Mouse (Mus musculus) liver, embryonic 14.5 days (tissue): ENCODE results near the gene Utrn. TPM values are rescaled to one million over a fixed set of nuclear protein-coding genes. Genes with fewer than 3 reads are reported as not detected.

Experiments used
- ATAC-seq: fragments of 200-750 bp; cut with Nextera tagmentation; 2 replicates; pipeline ENCODE4 v1.8.0; 2017; ENCODE audit warnings: moderate number of reproducible peaks, mild to moderate bottlenecking, moderate library complexity; ENCODE audit not compliant: insufficient read depth
- DNase-seq, 3 experiments: peaks; one replicate each; pipeline ENCODE4 v3.0.0-alpha.2; 2012 to 2013; ENCODE audit warnings: low read depth in 3 of 3, low spot score in 3 of 3
- H3K27ac ChIP-seq: fragments of 300-500 bp; sonication (generic); 2 replicates; pipeline ENCODE4 v1.5.1; 2014; ENCODE audit warnings: moderate library complexity, mild to moderate bottlenecking, control low read depth, inconsistent platforms
- H3K27me3 ChIP-seq: fragments of 300-500 bp; sonication (generic); 2 replicates; pipeline ENCODE4 v1.6.1; 2014; ENCODE audit warnings: mild to moderate bottlenecking, low read length, moderate library complexity; ENCODE audit not compliant: control insufficient read depth, insufficient read depth
- H3K36me3 ChIP-seq: fragments of 300-500 bp; sonication (generic); replicated peaks from 2 replicates; pipeline ENCODE4 v1.6.1; 2014; ENCODE audit warnings: low read depth; ENCODE audit not compliant: control insufficient read depth, insufficient read depth
- H3K4me1 ChIP-seq, 2 experiments: fragments of 200-500 bp in 1 of 2; fragments of 300-500 bp in 1 of 2; sonication (generic) in 1 of 2; replicated peaks; 2 replicates each; pipeline ENCODE4 v1.6.1; 2012 to 2014; ENCODE audit warnings: antibody characterized with exemption in 1 of 2, inconsistent platforms in 1 of 2, low read length in 1 of 2; ENCODE audit not compliant: control insufficient read depth in 2 of 2, insufficient read depth in 2 of 2
- H3K4me2 ChIP-seq: fragments of 300-500 bp; sonication (generic); 2 replicates; pipeline ENCODE4 v1.6.1; 2014; ENCODE audit warnings: low read depth, mild to moderate bottlenecking, control low read depth, moderate library complexity
- H3K4me3 ChIP-seq, 2 experiments: fragments of 200-500 bp in 1 of 2; fragments of 300-500 bp in 1 of 2; sonication (generic) in 1 of 2; 2 replicates each; pipeline ENCODE4 v1.5.1; 2012 to 2014; ENCODE audit warnings: low read depth in 2 of 2, low read length in 2 of 2, mild to moderate bottlenecking in 2 of 2, control low read depth in 1 of 2, inconsistent platforms in 1 of 2, moderate library complexity in 1 of 2; ENCODE audit not compliant: insufficient read depth in 1 of 2
- H3K9ac ChIP-seq: fragments of 300-500 bp; sonication (generic); replicated peaks from 2 replicates; pipeline ENCODE4 v1.6.1; 2014; ENCODE audit warnings: mild to moderate bottlenecking, control low read depth, moderate library complexity
- H3K9me3 ChIP-seq: fragments of 300-500 bp; sonication (generic); 2 replicates; pipeline ENCODE4 v1.6.1; 2016; ENCODE audit warnings: low read length, mixed read lengths; ENCODE audit not compliant: control insufficient read depth
- CTCF ChIP-seq: IDR thresholded peaks from 2 replicates; pipeline ENCODE4 v1.5.1; 2016; ENCODE audit warnings: antibody characterized with exemption, low read depth, control low read depth
- EP300 ChIP-seq: IDR thresholded peaks from 2 replicates; pipeline ENCODE4 v1.6.1; 2016; ENCODE audit warnings: antibody characterized with exemption, low read depth
- WGBS: fragments of 180-500 bp; shearing (Covaris S2); extraction: QIAGEN DNeasy Blood & Tissue Kit; methylation state at CpG from one replicate; pipeline ENCODE4 v1.1.7; 2014; ENCODE audit not compliant: insufficient replicate concordance; 5-methylcytosine and 5-hydroxymethylcytosine counted together
- polyA plus RNA-seq, 2 experiments: library from polyadenylated mRNA; depleted of rRNA in 1 of 2; stranded (reverse) in 1 of 2; unstranded in 1 of 2; fragments of >200 nt; fragmentation: Nextera tagmentation in 1 of 2; extraction: Ambion mirVana in 1 of 2; gene quantifications; 2 replicates each; pipeline versions ENCODE4 v1.2.1 to v1.2.3; 2012 to 2014

Gene Utrn
- polyA plus RNA-seq, 2 experiments = 2.7 to 4.4 TPM

DNA sequence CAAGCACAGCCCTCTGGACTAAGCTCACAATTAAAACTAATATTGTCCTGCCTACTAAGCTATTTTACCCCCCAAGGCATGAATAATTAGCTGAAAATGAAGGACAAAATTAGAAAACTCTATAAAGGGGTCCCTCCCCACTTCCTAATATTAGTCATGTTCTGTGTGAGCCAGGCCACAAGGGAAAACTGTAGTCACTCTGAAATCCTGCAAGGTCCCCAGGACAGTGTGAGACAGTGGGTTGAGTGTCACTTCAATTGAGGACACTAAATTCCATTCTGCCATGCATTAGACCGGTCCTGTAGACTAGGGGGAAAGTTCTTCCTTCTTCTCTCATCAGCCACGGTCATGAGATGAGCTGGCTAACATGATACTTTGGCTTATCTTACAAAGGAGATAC lies 69.7 kb downstream of the Utrn start:
- no peak for TF ChIP-seq EP300
- TF ChIP-seq CTCF = no peak
- H3K4me3 ChIP-seq = no peak overlapping the region
- no peaks in the 10 kb centered on the region for H3K27me3 ChIP-seq
- no peaks in the 10 kb centered on the region for H3K9me3 ChIP-seq
- ATAC-seq (no peak), DNase-seq (no peak)
- no peak overlapping the region for H3K9ac ChIP-seq
- no peak overlapping the region for H3K27ac ChIP-seq
- no peaks in the 10 kb centered on the region for H3K36me3 ChIP-seq
- no peak overlapping the region for H3K4me2 ChIP-seq
- H3K4me1 ChIP-seq = no peaks in the 10 kb centered on the region; a peak in 1 of 4 replicates
- WGBS = 66% methylated on average over 2 of the region's 2 CpGs

- Histone ChIP-seq H3K27ac (no peak overlapping the region), H3K4me3 (no peak overlapping the region), H3K9ac (no peak overlapping the region), H3K4me2 (no peak overlapping the region), H3K9me3 (no peaks in the 10 kb centered on the region), H3K27me3 (no peaks in the 10 kb centered on the region), H3K36me3 (no peaks in the 10 kb centered on the region), H3K4me1 (no peaks in the 10 kb centered on the region; a peak in 1 of 4 replicates)
- DNase-seq (no peak), ATAC-seq (no peak)
- no peak for TF ChIP-seq EP300
- no peak for TF ChIP-seq CTCF
- WGBS = 69% methylated on average over 4 of the region's 4 CpGs
Observed at GRCm38 (mm10) chr10:12798248-12798647, 70.9 kb downstream of the Utrn start.

DNA sequence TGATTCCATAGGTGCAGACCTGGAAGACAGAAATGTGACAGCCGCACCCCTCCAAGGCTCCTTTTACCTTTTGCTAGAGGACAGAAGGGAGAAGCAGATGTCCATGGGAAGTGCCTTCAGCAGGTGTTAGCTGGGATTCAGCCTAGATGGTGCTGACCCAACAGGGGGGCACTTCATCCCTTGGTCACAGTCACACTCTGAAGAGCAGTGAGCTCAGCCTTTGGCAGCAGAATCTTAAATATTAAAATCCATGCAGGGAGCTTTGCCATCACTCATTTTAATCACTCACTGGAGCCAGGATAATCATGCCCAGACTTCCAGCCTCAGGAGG lies 72.7 kb downstream of the Utrn start:
- ATAC-seq = no peak
- no peak overlapping the region for H3K4me3 ChIP-seq
- H3K9me3 ChIP-seq = no peaks in the 10 kb centered on the region
- H3K4me1 ChIP-seq = no peaks in the 10 kb centered on the region; a peak in 1 of 4 replicates
- 46% methylated on average over 1 of the region's 1 CpGs for WGBS
- TF ChIP-seq EP300 = no peak
- no peak for TF ChIP-seq CTCF
- no peaks in the 10 kb centered on the region for H3K36me3 ChIP-seq
- no peak overlapping the region for H3K9ac ChIP-seq
- no peak overlapping the region for H3K4me2 ChIP-seq
- DNase-seq = no peak
- H3K27me3 ChIP-seq = no peaks in the 10 kb centered on the region
- no peak overlapping the region for H3K27ac ChIP-seq

GRCm38 (mm10) chr10:12795796-12796509 lies 73.2 kb downstream of the Utrn start:
- no peaks in the 10 kb centered on the region for H3K36me3 ChIP-seq
- no peaks in the 10 kb centered on the region; a peak in 1 of 4 replicates for H3K4me1 ChIP-seq
- H3K4me2 ChIP-seq = no peak overlapping the region
- no peaks in the 10 kb centered on the region for H3K27me3 ChIP-seq
- no peak for TF ChIP-seq EP300
- no peaks in the 10 kb centered on the region for H3K9me3 ChIP-seq
- H3K9ac ChIP-seq = no peak overlapping the region
- no peak for DNase-seq
- WGBS = 61% methylated on average over 8 of the region's 8 CpGs
- H3K27ac ChIP-seq = no peak overlapping the region
- no peak for ATAC-seq
- no peak overlapping the region for H3K4me3 ChIP-seq

DNA sequence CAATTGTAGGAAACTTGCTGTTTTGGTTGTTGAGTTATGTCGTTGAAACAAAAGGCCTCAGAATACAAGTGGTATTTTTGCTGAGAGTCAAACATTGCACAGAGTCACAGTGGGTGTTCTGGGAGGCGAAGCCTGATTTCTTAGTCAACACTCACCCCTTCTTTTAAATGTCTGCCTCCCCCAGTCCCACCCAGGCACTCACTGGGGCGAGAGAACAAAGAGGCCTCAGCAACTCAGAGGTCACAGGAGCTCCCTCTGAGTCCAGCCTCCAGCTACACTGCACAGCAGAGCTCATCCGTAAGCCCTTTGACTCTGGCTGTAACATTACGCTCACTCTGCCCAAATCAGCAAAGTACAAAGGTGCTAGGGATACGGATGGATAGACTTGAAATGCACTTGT lies 77.1 kb downstream of the Utrn start:
- Histone ChIP-seq H3K4me3 (no peak overlapping the region), H3K4me2 (no peak overlapping the region), H3K9me3 (no peaks in the 10 kb centered on the region), H3K4me1 (0 out of 4 replicates have a peak, but pooled peaks cover 0 to 2% of the 10 kb centered on the region in 2 experiments), H3K27me3 (no peaks in the 10 kb centered on the region), H3K36me3 (no peaks in the 10 kb centered on the region), H3K9ac (no peak overlapping the region), H3K27ac (no peak overlapping the region)
- DNase-seq (no peak), ATAC-seq (no peak)
- 61% methylated on average over 6 of the region's 6 CpGs for WGBS
- no peak for TF ChIP-seq EP300
- no peak for TF ChIP-seq CTCF
